Mouse (Mus musculus) liver, embryonic 14.5 days (tissue): ENCODE data around the gene Gm26602. TPM values are rescaled to one million over a fixed set of nuclear protein-coding genes. Genes with fewer than 3 reads are reported as not detected.

Source experiments
- ATAC-seq: fragments of 200-750 bp; cut with Nextera tagmentation; 2 replicates; pipeline ENCODE4 v1.8.0; 2017; ENCODE audit warnings: moderate number of reproducible peaks, mild to moderate bottlenecking, moderate library complexity; ENCODE audit not compliant: insufficient read depth
- DNase-seq, 3 experiments: peaks; one replicate each; pipeline ENCODE4 v3.0.0-alpha.2; 2012 to 2013; ENCODE audit warnings: low read depth in 3 of 3, low spot score in 3 of 3
- H3K27ac ChIP-seq: fragments of 300-500 bp; sonication (generic); 2 replicates; pipeline ENCODE4 v1.5.1; 2014; ENCODE audit warnings: moderate library complexity, mild to moderate bottlenecking, control low read depth, inconsistent platforms
- H3K27me3 ChIP-seq: fragments of 300-500 bp; sonication (generic); 2 replicates; pipeline ENCODE4 v1.6.1; 2014; ENCODE audit warnings: mild to moderate bottlenecking, low read length, moderate library complexity; ENCODE audit not compliant: control insufficient read depth, insufficient read depth
- H3K36me3 ChIP-seq: fragments of 300-500 bp; sonication (generic); replicated peaks from 2 replicates; pipeline ENCODE4 v1.6.1; 2014; ENCODE audit warnings: low read depth; ENCODE audit not compliant: control insufficient read depth, insufficient read depth
- H3K4me1 ChIP-seq, 2 experiments: fragments of 200-500 bp in 1 of 2; fragments of 300-500 bp in 1 of 2; sonication (generic) in 1 of 2; replicated peaks; 2 replicates each; pipeline ENCODE4 v1.6.1; 2012 to 2014; ENCODE audit warnings: antibody characterized with exemption in 1 of 2, inconsistent platforms in 1 of 2, low read length in 1 of 2; ENCODE audit not compliant: control insufficient read depth in 2 of 2, insufficient read depth in 2 of 2
- H3K4me2 ChIP-seq: fragments of 300-500 bp; sonication (generic); 2 replicates; pipeline ENCODE4 v1.6.1; 2014; ENCODE audit warnings: low read depth, mild to moderate bottlenecking, control low read depth, moderate library complexity
- H3K4me3 ChIP-seq, 2 experiments: fragments of 200-500 bp in 1 of 2; fragments of 300-500 bp in 1 of 2; sonication (generic) in 1 of 2; 2 replicates each; pipeline ENCODE4 v1.5.1; 2012 to 2014; ENCODE audit warnings: low read depth in 2 of 2, low read length in 2 of 2, mild to moderate bottlenecking in 2 of 2, control low read depth in 1 of 2, inconsistent platforms in 1 of 2, moderate library complexity in 1 of 2; ENCODE audit not compliant: insufficient read depth in 1 of 2
- H3K9ac ChIP-seq: fragments of 300-500 bp; sonication (generic); replicated peaks from 2 replicates; pipeline ENCODE4 v1.6.1; 2014; ENCODE audit warnings: mild to moderate bottlenecking, control low read depth, moderate library complexity
- H3K9me3 ChIP-seq: fragments of 300-500 bp; sonication (generic); 2 replicates; pipeline ENCODE4 v1.6.1; 2016; ENCODE audit warnings: low read length, mixed read lengths; ENCODE audit not compliant: control insufficient read depth
- CTCF ChIP-seq: IDR thresholded peaks from 2 replicates; pipeline ENCODE4 v1.5.1; 2016; ENCODE audit warnings: antibody characterized with exemption, low read depth, control low read depth
- EP300 ChIP-seq: IDR thresholded peaks from 2 replicates; pipeline ENCODE4 v1.6.1; 2016; ENCODE audit warnings: antibody characterized with exemption, low read depth
- WGBS: fragments of 180-500 bp; shearing (Covaris S2); extraction: QIAGEN DNeasy Blood & Tissue Kit; methylation state at CpG from one replicate; pipeline ENCODE4 v1.1.7; 2014; ENCODE audit not compliant: insufficient replicate concordance; 5-methylcytosine and 5-hydroxymethylcytosine counted together
- polyA plus RNA-seq, 2 experiments: library from polyadenylated mRNA; depleted of rRNA in 1 of 2; stranded (reverse) in 1 of 2; unstranded in 1 of 2; fragments of >200 nt; fragmentation: Nextera tagmentation in 1 of 2; extraction: Ambion mirVana in 1 of 2; gene quantifications; 2 replicates each; pipeline versions ENCODE4 v1.2.1 to v1.2.3; 2012 to 2014

Gm26602 gene
- polyA plus RNA-seq, 2 experiments = not detected

DNA sequence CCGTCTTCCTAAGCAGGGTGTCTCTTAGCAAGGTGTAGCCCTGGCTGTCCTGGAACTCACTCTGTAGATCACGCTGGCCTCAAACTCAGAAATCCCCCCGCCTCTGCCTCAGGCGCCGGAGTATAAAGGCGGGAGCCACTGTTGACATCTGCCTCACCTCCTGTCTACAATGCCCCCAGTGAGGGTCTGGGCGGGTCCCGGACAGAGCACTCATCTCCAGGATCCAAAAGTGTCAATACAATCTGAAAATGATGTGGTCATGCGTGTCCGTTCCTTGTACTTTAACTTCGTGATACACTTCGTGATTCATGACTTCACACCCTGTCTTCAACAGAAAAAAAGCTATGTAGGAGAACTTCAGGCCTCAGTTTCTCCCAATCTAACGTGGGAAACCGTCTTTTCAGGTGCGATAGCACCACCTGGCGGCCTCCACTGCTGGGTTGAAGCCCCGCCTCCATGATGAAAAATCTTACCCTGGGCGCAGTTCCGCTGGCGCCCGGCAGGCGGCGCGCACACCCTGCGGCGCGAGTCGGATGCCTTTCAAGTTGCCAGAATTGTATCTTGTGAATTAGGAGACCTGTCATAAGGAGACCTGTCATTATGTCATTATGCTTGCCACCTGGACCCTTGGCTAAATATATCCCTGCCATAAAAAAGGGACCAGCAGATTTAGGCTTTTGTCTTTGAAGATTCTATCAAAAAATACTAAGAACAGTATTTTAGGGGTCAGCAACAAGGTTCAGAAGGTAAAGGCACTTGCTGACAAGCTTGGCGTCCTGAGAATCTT is 14.5 kb downstream of the Gm26602 start:
- H3K4me3 ChIP-seq = no peak overlapping the region
- WGBS = 14% methylated on average over 29 of the region's 29 CpGs
- H3K4me2 ChIP-seq = peak overlapping the region; percentile 98
- no peaks in the 10 kb centered on the region for H3K9me3 ChIP-seq
- H3K27me3 ChIP-seq = peaks cover 24% of the 10 kb centered on the region
- H3K36me3 ChIP-seq = no peaks in the 10 kb centered on the region
- ATAC-seq (peak; percentile 12; the same call in 1 of the 2 replicates), DNase-seq (peak; percentile 70 to 77 (median 72))
- peaks cover 9 to 12% of the 10 kb centered on the region in 2 experiments for H3K4me1 ChIP-seq
- H3K27ac ChIP-seq = peak overlapping the region; percentile 58; the same call in 1 of the 2 replicates
- TF ChIP-seq EP300 (0 out of 2 replicates have a peak, but pooled peaks have one; percentile 32), CTCF (peak; percentile 100)
- no peak overlapping the region for H3K9ac ChIP-seq

DNA sequence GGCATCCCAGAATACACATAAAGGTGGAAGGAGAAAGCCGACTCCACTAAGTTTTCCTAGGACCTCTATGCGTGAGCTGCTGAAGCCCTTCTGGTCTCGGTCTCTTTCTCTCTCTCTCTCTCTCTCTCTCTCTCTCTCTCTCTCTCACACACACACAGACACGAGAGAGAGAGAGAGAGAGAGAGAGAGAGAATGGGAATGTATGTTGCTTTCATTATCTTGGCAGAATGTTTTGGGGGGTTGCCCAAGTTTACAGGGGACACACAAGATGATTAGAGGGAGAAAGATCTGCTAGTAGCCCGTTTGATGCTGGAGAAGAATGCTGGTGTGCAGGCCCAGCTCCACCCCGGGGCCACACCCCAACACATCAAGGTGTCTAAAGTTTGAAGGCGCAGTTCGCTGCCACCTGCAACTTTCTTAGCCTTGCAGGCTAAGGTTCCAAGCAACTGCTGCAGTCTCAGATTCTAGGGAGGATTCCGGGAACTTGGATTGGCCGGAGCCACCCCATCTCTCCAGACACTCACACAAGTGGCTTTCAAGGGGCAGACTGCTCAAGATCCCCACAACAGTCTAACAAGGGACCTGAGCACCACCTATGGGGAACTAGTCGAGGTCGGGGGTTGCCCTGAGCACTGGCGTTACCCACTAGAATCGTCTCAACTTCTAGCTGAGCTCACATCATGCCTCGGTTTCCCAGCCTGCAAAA is 15.3 kb downstream of the Gm26602 start:
- Histone ChIP-seq H3K4me3 (peak overlapping the region; percentile 74 to 87), H3K4me1 (peaks cover 9 to 12% of the 10 kb centered on the region in 2 experiments), H3K36me3 (no peaks in the 10 kb centered on the region), H3K9me3 (no peaks in the 10 kb centered on the region), H3K27me3 (peaks cover 17% of the 10 kb centered on the region), H3K4me2 (peak overlapping the region; percentile 98), H3K9ac (peak overlapping the region; percentile 78), H3K27ac (peak overlapping the region; percentile 58)
- 9% methylated on average over 15 of the region's 15 CpGs for WGBS
- DNase-seq = no peak
- TF ChIP-seq EP300 (no peak), CTCF (no peak)
- ATAC-seq = peak; percentile 1; the same call in 1 of the 2 replicates

DNA sequence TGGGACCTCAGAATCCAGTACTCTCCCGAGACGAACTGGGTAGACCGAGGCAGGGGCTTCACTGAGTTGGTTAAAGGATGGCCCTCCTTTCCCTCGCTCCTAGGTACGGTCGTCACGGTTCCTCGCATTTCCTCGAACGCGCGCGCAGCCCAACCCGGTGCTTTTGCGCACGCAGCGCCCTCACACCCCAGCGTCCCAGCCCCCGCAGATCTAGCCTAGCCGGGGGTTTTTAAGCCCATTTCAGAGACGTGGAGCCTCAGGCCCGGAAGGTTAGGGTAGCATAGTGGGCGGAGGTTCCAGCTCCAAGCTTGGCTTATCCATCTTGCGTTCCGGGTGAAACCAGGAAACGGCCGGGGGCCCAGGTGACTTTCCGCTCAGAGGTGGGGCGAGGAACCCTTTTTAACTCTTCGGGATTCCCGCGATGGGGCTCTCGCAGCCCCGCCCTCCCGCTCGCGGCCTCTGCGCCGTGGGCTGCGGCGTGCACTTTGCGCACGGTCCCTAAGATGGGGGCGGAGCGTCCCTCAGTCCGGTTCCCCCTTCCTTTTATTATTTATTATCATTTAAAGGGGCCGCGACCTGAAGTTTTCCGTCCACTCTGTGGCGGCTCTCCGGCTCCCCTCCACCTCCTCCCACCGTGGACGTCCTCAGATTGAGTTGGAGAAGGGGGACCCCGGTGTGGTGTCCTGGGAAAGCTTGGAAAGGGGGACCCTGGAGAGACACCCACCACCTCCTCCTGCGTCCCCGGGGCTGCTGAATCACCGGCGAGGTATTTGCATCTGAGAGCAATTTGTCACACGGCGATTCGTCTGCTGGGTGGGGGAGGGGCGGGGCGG is 16.1 kb downstream of the Gm26602 start, which contains the start of gene Arid3a:
Gene Arid3a (plus strand): TSS at position 553 of the 833 bp plus-strand sequence.
- peak; percentile 78 for ATAC-seq
- under 1% methylated on average over 63 of the region's 63 CpGs for WGBS

DNA sequence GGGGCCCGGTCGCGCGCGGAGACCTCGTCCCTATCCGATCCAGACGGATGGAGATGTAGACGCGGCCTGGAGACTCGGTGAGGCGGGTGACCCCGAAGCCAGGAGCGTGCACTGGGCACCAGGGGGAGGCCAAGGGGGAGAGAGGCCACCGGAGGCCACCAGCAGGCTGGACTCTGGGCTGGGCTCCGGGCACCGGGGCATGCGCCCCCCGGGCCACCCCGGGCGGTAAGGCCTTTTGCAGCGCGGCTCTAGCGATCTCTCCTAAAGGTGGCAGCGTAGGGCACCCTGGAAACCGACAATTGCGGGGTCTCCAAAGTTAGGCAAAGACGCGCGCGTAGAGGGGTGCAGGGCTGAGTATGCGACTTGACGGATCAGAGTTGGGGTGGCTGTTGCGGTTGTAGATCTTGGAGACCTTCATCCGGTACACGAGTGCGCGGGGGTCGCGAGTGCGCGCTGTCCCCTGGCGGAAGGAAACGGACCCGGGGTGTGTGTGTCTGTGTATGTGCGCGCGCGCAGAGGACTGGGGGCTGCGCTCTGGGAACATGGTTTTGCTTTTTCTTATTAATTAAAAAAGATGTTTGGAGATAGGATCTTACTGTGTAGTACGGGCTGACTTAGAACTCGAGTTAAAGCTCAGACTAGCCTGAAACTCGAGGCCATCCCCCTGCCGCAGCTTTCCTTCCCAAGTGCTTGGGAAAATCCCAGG is 16.8 kb downstream of the Gm26602 start:
- ATAC-seq = peak; percentile 27
- peaks cover 9 to 12% of the 10 kb centered on the region in 2 experiments for H3K4me1 ChIP-seq
- TF ChIP-seq EP300 (no peak), CTCF (peak; percentile 37)

More for the DNA sequence above, 16.1 kb downstream of the Gm26602 start, which contains the start of gene Arid3a:
- Histone ChIP-seq H3K4me3 (peak within 1 kb of the TSS; percentile 74 to 87), H3K4me2 (peak within 1 kb of the TSS; percentile 98), H3K9me3 (no peaks in the 10 kb centered on the region), H3K4me1 (peaks cover 9 to 12% of the 10 kb centered on the region in 2 experiments), H3K36me3 (no peaks in the 10 kb centered on the region), H3K9ac (peak within 1 kb of the TSS; percentile 78), H3K27me3 (peaks cover 9% of the 10 kb centered on the region), H3K27ac (peak within 1 kb of the TSS; percentile 58)
- 0 out of 2 replicates have a peak, but pooled peaks have one; percentile 23 for TF ChIP-seq EP300
- peak; percentile 5; the same call in 1 of the 2 replicates for TF ChIP-seq CTCF
- peak; percentile 77 to 82 (median 77) for DNase-seq

More for the DNA sequence above, 16.8 kb downstream of the Gm26602 start:
- H3K4me2 ChIP-seq = peak overlapping the region; percentile 98
- peak overlapping the region; percentile 74 to 87 for H3K4me3 ChIP-seq
- DNase-seq = no peak
- peaks cover 1% of the 10 kb centered on the region for H3K27me3 ChIP-seq
- peak overlapping the region; percentile 78 for H3K9ac ChIP-seq
- no peaks in the 10 kb centered on the region for H3K9me3 ChIP-seq
- WGBS = under 1% methylated on average over 54 of the region's 54 CpGs
- peak overlapping the region; percentile 51 for H3K27ac ChIP-seq
- no peaks in the 10 kb centered on the region; the same call in 1 of the 2 replicates for H3K36me3 ChIP-seq
